Mouse (Mus musculus) hindbrain, embryonic 14.5 days (tissue): ENCODE measurements around the gene Lrwd1. TPM values are rescaled to one million over a fixed set of nuclear protein-coding genes. Genes with fewer than 3 reads are reported as not detected.
"Not testable (repeated sequence)": the region's sequence is repeated elsewhere in the genome, so short reads cannot be mapped to it uniquely, and the experiment has no call there.

Experiments used
- ATAC-seq: fragments of 200-750 bp; cut with Nextera tagmentation; 2 replicates; pipeline ENCODE4 v1.8.0; 2017; ENCODE audit warnings: moderate number of reproducible peaks, mild to moderate bottlenecking, moderate TSS enrichment, moderate library complexity; ENCODE audit not compliant: low FRiP score
- DNase-seq: peaks from one replicate; pipeline ENCODE4 v3.0.0-alpha.2; 2015; ENCODE audit warnings: low spot score
- H3K27ac ChIP-seq: fragments of 300-500 bp; sonication (generic); 2 replicates; pipeline ENCODE4 v1.5.1; 2014; ENCODE audit warnings: mild to moderate bottlenecking, moderate library complexity
- H3K27me3 ChIP-seq: fragments of 300-500 bp; sonication (generic); 2 replicates; pipeline ENCODE4 v1.6.1; 2014; ENCODE audit warnings: mild to moderate bottlenecking, low read length, mixed read lengths; ENCODE audit not compliant: control insufficient read depth, insufficient read depth
- H3K36me3 ChIP-seq: fragments of 300-500 bp; sonication (generic); replicated peaks from 2 replicates; pipeline ENCODE4 v1.6.1; 2014; ENCODE audit not compliant: control insufficient read depth, insufficient read depth
- H3K4me1 ChIP-seq: fragments of 300-500 bp; sonication (generic); replicated peaks from 2 replicates; pipeline ENCODE4 v1.6.1; 2014; ENCODE audit warnings: antibody characterized with exemption, low read length, mixed read lengths; ENCODE audit not compliant: control insufficient read depth, insufficient read depth
- H3K4me2 ChIP-seq: fragments of 300-500 bp; sonication (generic); replicated peaks from 2 replicates; pipeline ENCODE4 v1.6.1; 2014; ENCODE audit warnings: mild to moderate bottlenecking, moderate library complexity
- H3K4me3 ChIP-seq: fragments of 300-500 bp; sonication (generic); replicated peaks from 2 replicates; pipeline ENCODE4 v1.5.1; 2014; ENCODE audit warnings: mild to moderate bottlenecking, low read length
- H3K9ac ChIP-seq: fragments of 300-500 bp; sonication (generic); 2 replicates; pipeline ENCODE4 v1.6.1; 2014
- H3K9me3 ChIP-seq: fragments of 300-500 bp; sonication (generic); 2 replicates; pipeline ENCODE4 v1.6.1; 2016; ENCODE audit warnings: low read length; ENCODE audit not compliant: control insufficient read depth
- WGBS: fragments of 180-500 bp; shearing (Covaris S2); extraction: QIAGEN DNeasy Blood & Tissue Kit; methylation state at CpG from one replicate; pipeline ENCODE4 v1.1.7; 2014; 5-methylcytosine and 5-hydroxymethylcytosine counted together
- polyA plus RNA-seq: library from polyadenylated mRNA; unstranded; fragments of >200 nt; fragmentation: Nextera tagmentation; extraction: Ambion mirVana; gene quantifications from 2 replicates; pipeline ENCODE4 v1.2.1, GENCODE M21; 2014

Lrwd1 gene
- polyA plus RNA-seq, 1 experiment from 2014 or later = 20.5 TPM

- Histone ChIP-seq H3K9ac (no peak overlapping the region), H3K4me1 (no peaks in the 10 kb centered on the region), H3K4me2 (no peak overlapping the region), H3K9me3 (no peaks in the 10 kb centered on the region), H3K4me3 (no peak overlapping the region), H3K36me3 (peaks cover 4% of the 10 kb centered on the region; the same call in 1 of the 2 replicates), H3K27me3 (no peaks in the 10 kb centered on the region), H3K27ac (no peak overlapping the region)
- DNase-seq (no peak), ATAC-seq (no peak)
- WGBS = 91% methylated on average over 5 of the region's 5 CpGs
Measured at GRCm38 (mm10) chr5:136155399-136155798, 19.5 kb upstream of the Lrwd1 start.

GRCm38 (mm10) chr5:136152365-136152764 lies 16.5 kb upstream of the Lrwd1 start:
- 76% methylated on average over 8 of the region's 8 CpGs for WGBS
- no peak for ATAC-seq
- no peak overlapping the region for H3K27ac ChIP-seq
- no peaks in the 10 kb centered on the region for H3K27me3 ChIP-seq
- H3K9me3 ChIP-seq = no peaks in the 10 kb centered on the region
- H3K4me2 ChIP-seq = no peak overlapping the region
- H3K4me3 ChIP-seq = no peak overlapping the region
- no peak for DNase-seq
- no peaks in the 10 kb centered on the region for H3K4me1 ChIP-seq
- H3K36me3 ChIP-seq = no peaks in the 10 kb centered on the region
- no peak overlapping the region for H3K9ac ChIP-seq

GRCm38 (mm10) chr5:136149134-136149576 lies 13.3 kb upstream of the Lrwd1 start:
- not testable (repeated sequence) for H3K4me3 ChIP-seq, ATAC-seq, H3K9me3 ChIP-seq, H3K9ac ChIP-seq, H3K36me3 ChIP-seq, DNase-seq, H3K4me2 ChIP-seq, H3K4me1 ChIP-seq, H3K27me3 ChIP-seq, H3K27ac ChIP-seq
- WGBS = 78% methylated on average over 5 of the region's 5 CpGs

- no peak for DNase-seq
- no peak overlapping the region for H3K4me2 ChIP-seq
- no peak overlapping the region for H3K27ac ChIP-seq
- H3K36me3 ChIP-seq = no peaks in the 10 kb centered on the region
- no peak overlapping the region for H3K4me3 ChIP-seq
- no peaks in the 10 kb centered on the region for H3K27me3 ChIP-seq
- no peaks in the 10 kb centered on the region for H3K9me3 ChIP-seq
- 74% methylated on average over 8 of the region's 8 CpGs for WGBS
- no peak for ATAC-seq
- H3K4me1 ChIP-seq = no peaks in the 10 kb centered on the region
- H3K9ac ChIP-seq = no peak overlapping the region
Measured at GRCm38 (mm10) chr5:136147704-136148103, 11.8 kb upstream of the Lrwd1 start.

GRCm38 (mm10) chr5:136146936-136147335 lies 11.1 kb upstream of the Lrwd1 start:
- Histone ChIP-seq H3K36me3 (peaks cover 7% of the 10 kb centered on the region; the same call in 1 of the 2 replicates), H3K4me3 (no peak overlapping the region), H3K4me1 (no peaks in the 10 kb centered on the region), H3K4me2 (no peak overlapping the region), H3K9me3 (no peaks in the 10 kb centered on the region), H3K27me3 (no peaks in the 10 kb centered on the region), H3K9ac (no peak overlapping the region), H3K27ac (no peak overlapping the region)
- DNase-seq (no peak), ATAC-seq (no peak)
- WGBS = 92% methylated on average over 1 of the region's 1 CpGs

- 83% methylated on average over 12 of the region's 12 CpGs for WGBS
- peaks cover 28% of the 10 kb centered on the region for H3K36me3 ChIP-seq
- no peak overlapping the region for H3K9ac ChIP-seq
- H3K4me3 ChIP-seq = no peak overlapping the region
- ATAC-seq = no peak
- H3K27me3 ChIP-seq = no peaks in the 10 kb centered on the region
- no peak for DNase-seq
- no peak overlapping the region for H3K4me2 ChIP-seq
- no peak overlapping the region for H3K27ac ChIP-seq
- H3K4me1 ChIP-seq = no peaks in the 10 kb centered on the region
- no peaks in the 10 kb centered on the region for H3K9me3 ChIP-seq
Measured at GRCm38 (mm10) chr5:136144606-136145430, 8.9 kb upstream of the Lrwd1 start.

- Histone ChIP-seq H3K4me2 (no peak overlapping the region), H3K36me3 (peaks cover 34% of the 10 kb centered on the region), H3K9me3 (no peaks in the 10 kb centered on the region), H3K27ac (no peak overlapping the region), H3K27me3 (no peaks in the 10 kb centered on the region), H3K9ac (no peak overlapping the region), H3K4me1 (no peaks in the 10 kb centered on the region), H3K4me3 (no peak overlapping the region)
- WGBS = 88% methylated on average over 6 of the region's 6 CpGs
- ATAC-seq (no peak), DNase-seq (no peak)
Measured at GRCm38 (mm10) chr5:136143161-136143755, 7.4 kb upstream of the Lrwd1 start.

- H3K27me3 ChIP-seq = no peaks in the 10 kb centered on the region
- H3K36me3 ChIP-seq = peaks cover 34% of the 10 kb centered on the region
- 90% methylated on average over 5 of the region's 5 CpGs for WGBS
- DNase-seq (no peak), ATAC-seq (no peak)
- no peak overlapping the region for H3K4me2 ChIP-seq
- no peaks in the 10 kb centered on the region for H3K4me1 ChIP-seq
- H3K4me3 ChIP-seq = no peak overlapping the region
- H3K9ac ChIP-seq = no peak overlapping the region
- no peaks in the 10 kb centered on the region for H3K9me3 ChIP-seq
- no peak overlapping the region for H3K27ac ChIP-seq
Measured at GRCm38 (mm10) chr5:136142746-136143145, 6.9 kb upstream of the Lrwd1 start.

GRCm38 (mm10) chr5:136140057-136140482 lies 4.2 kb upstream of the Lrwd1 start:
- no peak for DNase-seq
- Histone ChIP-seq H3K36me3 (peaks cover 34% of the 10 kb centered on the region), H3K4me2 (no peak overlapping the region), H3K9ac (no peak overlapping the region), H3K9me3 (no peaks in the 10 kb centered on the region), H3K27me3 (no peaks in the 10 kb centered on the region), H3K4me1 (peaks cover 14% of the 10 kb centered on the region), H3K27ac (no peak overlapping the region), H3K4me3 (no peak overlapping the region)
- no peak for ATAC-seq
- 94% methylated on average over 10 of the region's 10 CpGs for WGBS
